Mouse (Mus musculus) cortical plate, adult 2 months (tissue): ENCODE measurements at regions not wholly inside any gene's neighbourhood (a gene's known extent, or its start where the extent isn't known, plus 50 kb on each side); places are given as distances from the start of the nearest gene placed in this dataset.

ENCODE experiments used
- CTCF ChIP-seq: fragments of 200-500 bp; IDR thresholded peaks from 2 replicates; pipeline ENCODE4 v1.5.1; 2011; ENCODE audit warnings: mild to moderate bottlenecking, control low read depth, low read length; ENCODE audit not compliant: insufficient read depth; ENCODE audit errors: extremely low read depth
- POLR2A ChIP-seq: fragments of 200-500 bp; IDR thresholded peaks from 2 replicates; pipeline ENCODE4 v1.6.1; 2011; ENCODE audit warnings: mild to moderate bottlenecking, low read length, control low read depth; ENCODE audit not compliant: insufficient read depth; ENCODE audit errors: extremely low read depth

GRCm38 (mm10) chr2:148581666-148582065, 90.7 kb upstream of the Nxt1 start:
- TF ChIP-seq CTCF (no peak), POLR2A (no peak)
